Mouse (Mus musculus) kidney, postnatal 36 days (tissue): ENCODE data around the gene Zfp800.

Source experiments
- DNase-seq, 2 experiments: peaks; one replicate each; pipeline ENCODE4 v3.0.0; 2021 to 2022; ENCODE audit warnings: mixed read lengths in 2 of 2

Zfp800 gene

DNA sequence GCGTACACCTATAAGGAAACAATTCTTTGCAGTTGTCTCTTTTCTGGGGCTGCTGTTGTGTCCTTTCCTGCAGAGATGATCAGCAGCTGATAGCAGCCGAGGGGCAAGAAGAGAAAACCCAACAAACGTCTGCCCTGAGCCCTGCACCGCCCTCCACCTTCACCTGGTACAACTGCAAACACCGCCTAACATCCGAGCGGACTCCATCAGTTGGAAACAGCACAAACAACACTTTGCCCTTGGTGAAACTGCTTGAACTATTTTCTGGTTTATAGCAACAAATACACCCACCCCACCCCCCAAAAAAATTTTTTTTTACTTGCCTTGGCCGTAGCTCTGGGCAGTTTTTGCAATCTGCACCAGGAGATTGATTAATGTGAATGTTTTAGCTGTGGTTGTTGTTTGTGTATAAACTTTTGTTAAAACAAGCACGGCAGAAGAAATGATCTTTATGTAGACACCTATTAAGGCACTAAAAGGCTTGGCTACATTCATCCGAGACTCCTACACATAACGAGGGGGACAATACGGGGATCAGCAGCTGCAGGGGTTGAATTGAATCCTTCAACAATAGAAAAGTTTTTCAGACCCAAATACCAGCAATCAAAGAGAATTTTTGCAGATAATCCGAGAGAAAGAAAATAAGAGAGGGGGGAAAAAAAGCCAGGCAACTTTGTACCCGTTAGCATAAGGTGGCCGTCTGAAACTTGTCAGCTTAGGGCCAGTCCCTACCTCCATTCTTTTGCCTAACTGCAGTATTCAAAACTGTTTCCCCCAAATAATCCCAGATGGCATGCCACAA lies 1.6 kb downstream of the Zfp800 start:
- no peak for DNase-seq

DNA sequence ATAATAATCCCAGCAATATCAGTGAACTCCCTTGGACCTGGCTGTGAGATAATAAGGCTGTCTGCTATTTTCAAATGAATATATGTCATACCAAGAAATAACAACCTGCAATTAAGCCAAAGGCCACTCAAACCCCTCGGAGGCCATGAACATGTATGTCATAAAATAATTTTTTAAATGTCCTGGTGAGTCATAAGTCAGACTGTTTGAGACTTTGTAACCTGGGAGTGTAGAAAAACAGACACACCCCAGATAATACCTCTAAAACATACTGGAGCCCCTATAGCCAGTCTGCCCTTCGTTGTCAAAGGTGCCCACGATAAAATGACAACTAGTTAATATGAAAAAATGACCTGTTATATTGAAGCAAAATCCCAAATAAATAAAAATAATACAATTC lies 8.8 kb downstream of the Zfp800 start:
- DNase-seq, result no peak

GRCm38 (mm10) chr6:28385169-28385568 lies 12.6 kb downstream of the Zfp800 start:
- no peak for DNase-seq

GRCm38 (mm10) chr6:28381983-28382382 lies 15.8 kb downstream of the Zfp800 start:
- no peak for DNase-seq

GRCm38 (mm10) chr6:28369966-28370683 lies 27.7 kb downstream of the Zfp800 start:
- DNase-seq, result no peak

GRCm38 (mm10) chr6:28367575-28367974 lies 30.2 kb downstream of the Zfp800 start:
- DNase-seq, result no peak

GRCm38 (mm10) chr6:28351066-28351465 lies 46.7 kb downstream of the Zfp800 start:
- no peak for DNase-seq

GRCm38 (mm10) chr6:28345677-28346076 lies 52.1 kb downstream of the Zfp800 start:
- DNase-seq, result no peak

DNA sequence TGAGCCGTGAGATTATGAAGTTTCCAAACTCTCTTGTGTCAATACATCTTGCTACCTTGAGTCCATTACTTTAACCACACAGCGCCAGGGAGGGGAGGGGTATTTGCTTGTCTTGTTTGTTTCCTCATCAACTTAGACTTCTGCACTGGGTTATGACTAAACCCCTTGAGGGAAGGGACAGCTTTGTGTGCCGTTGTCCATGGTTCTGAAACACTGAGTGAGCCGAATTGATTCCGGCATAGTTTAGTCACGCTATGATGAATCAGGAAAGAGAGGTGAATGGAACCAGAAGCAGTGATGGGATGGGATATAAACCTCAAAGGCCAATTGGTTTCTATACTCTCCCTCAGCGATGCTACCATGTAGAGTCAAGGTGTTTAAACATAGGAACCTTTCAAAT lies 52.6 kb downstream of the Zfp800 start:
- DNase-seq, result peak in 1 of 2 experiments; percentile 8

DNA sequence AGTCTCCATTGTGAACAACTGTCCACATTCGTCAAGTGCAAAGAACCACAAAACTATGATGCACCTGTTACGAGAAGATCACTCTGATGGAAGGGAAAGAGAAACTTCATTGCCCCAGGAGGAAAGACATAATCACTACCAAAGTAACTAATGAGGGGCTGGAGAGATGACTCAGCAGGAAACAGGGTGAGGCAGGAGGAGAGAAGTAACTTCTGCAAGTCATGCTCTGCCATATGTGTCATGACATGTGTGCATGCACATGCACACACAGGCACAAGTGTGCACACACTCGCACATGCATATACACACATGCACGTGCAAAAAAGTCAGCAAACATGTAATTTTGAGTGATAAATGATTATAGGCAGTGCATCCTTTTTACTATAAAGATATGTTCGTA lies 54.9 kb downstream of the Zfp800 start:
- DNase-seq, result no peak

DNA sequence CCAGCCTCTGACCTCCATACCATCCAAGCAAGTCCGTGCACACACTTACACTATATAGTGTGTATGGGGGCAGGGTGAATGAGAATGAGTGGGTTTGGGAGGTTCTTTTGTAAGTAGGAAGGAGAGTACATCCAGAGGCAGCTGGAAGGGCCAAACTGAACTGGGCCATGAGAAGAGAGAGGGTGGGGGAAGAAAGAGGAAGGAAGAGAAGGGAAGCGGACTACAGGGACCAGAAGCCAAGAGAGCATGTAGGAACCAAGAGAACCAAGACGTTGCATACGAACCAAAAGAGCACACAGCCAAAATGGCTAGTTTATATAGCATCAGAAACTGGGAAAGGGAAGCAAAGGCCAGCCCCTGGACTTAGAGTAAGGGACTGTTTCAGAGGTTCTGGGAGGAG lies 56.6 kb downstream of the Zfp800 start:
- DNase-seq, result no peak

DNA sequence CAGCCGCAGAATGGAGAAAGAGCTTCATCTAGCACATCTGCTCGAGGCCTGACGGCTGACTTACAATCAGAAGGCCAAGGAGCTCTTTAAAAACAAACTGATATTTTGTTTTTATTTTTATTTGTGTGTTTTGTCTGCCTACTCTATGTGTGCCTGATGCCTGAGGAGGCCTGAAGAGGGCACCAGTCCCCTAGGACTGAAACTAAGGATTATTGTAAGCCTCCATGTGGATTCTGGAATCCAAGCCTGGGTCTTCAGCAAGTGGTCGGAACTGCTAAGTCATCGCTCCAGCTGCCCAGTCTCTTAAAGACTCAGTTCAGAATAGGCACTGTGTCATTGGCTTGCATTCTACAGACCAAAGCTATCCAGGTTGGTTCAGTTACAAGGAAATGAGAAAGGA lies 58.4 kb downstream of the Zfp800 start:
- DNase-seq, result peak in 1 of 2 experiments; percentile 14

GRCm38 (mm10) chr6:28333696-28334095 lies 64.1 kb downstream of the Zfp800 start:
- no peak for DNase-seq

DNA sequence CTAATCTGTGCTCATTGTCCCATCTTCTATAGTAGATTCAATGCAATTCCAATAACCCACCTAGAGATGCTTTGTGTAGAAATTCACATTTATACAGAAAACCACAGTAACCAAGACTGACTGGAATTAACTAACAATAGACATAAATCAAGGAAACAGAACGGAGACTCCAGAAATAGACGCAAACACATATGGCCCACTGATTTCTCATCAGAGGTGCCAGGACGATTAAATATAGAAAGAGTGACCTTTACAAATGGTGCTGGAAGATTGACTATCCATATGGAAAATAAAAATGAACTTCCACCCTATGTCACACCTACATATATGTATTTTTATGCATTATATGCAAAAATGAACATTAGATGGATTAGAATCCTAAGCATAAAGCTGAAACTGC lies 65.3 kb downstream of the Zfp800 start:
- no peak for DNase-seq

- no peak for DNase-seq
These were observed 68.0 kb downstream of the Zfp800 start for GRCm38 (mm10) chr6:28329815-28330214.

DNA sequence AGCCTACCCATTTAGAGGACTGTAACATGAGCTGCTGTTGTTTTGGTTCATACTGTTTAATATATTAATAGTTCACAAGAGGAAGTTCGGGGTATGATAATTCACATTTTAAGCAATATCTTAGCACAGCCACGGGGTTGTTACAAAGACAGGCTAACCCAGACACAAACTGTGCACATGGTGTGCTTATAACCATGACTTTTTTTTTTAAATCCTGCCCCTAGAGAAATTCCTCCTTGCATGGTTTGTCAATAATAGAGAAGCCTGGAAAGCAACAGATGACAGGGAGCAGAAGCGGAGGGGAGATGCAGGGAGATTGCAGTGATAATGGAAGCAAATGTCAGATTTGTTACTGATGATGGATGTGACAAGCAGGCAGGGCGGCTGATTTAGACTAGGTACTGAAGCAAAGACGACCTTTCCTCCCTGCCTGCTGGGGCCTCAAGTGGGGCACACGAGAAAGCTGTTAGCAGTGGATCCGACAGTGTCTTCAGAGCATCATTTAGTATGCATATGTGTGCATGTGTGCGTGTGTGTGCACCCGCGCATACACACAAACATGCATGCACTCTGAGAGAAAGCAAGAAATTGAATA lies 68.7 kb downstream of the Zfp800 start:
- DNase-seq, result no peak

DNA sequence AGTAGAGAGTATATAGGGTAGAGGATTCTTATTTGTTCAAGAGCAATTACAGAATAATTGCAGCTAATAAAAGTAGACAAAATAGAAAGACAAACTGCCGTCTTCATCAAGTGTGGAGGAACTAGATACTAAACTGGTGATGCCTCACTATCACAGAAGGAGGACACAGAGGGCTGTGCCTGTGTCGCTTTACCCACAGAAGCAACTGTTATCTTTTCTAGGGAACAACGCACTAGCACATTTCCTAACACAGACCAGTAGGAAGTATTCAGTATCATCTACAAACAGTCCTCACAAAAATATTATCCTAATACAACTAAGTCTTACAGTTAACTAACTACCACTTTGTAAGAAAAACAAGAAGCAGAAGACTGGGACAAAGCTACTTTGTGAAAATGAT lies 71.1 kb downstream of the Zfp800 start:
- no peak for DNase-seq

DNA sequence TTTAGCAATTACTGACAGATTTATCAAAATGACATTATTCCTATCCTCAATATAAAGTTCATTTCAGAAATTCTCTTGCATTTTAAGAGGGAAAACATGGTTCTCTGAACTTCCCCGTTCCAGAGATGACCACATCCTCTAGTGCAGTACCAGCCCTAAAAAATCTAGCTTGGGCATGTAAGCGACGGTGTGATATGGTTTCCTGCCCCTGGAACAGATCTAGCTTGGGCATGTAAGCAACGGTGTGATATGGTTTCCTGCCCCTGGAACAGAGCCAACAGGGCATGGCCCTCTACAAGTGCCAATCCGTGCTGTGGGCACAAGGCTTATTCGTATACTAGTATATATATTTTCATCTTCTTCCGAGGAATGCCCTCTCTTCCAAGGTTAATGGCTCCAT lies 75.4 kb downstream of the Zfp800 start:
- DNase-seq, result no peak

- no peak for DNase-seq
These were observed 78.0 kb downstream of the Zfp800 start for GRCm38 (mm10) chr6:28319648-28320270.

GRCm38 (mm10) chr6:28318820-28319573 lies 78.8 kb downstream of the Zfp800 start:
- DNase-seq, result no peak

GRCm38 (mm10) chr6:28315208-28315607 lies 82.6 kb downstream of the Zfp800 start:
- DNase-seq, result no peak

- DNase-seq, result peak; percentile 10 to 11
These were observed 85.7 kb downstream of the Zfp800 start for GRCm38 (mm10) chr6:28312067-28312466.

DNA sequence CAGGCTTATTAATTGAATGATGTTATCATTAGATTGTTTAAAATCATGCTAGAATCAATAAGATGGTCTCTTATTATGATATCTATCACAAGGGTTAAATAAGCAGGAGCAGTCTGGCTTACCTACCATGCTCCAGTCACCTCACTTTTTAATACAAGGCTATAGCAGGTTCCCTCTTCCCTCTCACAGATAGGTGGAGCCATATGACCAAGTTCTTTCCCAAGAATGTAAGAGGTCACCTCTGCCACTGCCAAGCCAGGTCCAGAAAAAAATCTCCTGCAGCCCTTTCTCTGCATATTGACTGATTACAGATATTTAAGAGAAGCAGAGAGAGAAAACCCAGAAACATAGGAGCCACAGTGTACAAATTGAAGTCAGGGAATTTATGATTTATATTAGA lies 88.1 kb downstream of the Zfp800 start:
- DNase-seq, result peak; percentile 19 to 38
